ENCODE assay signal across 8 mouse cellular contexts in genomic region chr19:29805101-29805916, GRCm38 (mm10). TPM values are rescaled to one million over a fixed set of nuclear protein-coding genes. Genes with fewer than 3 reads are reported as not detected.
DNase-seq lines count a peak whose midpoint lies in the region; ATAC-seq and TF ChIP-seq lines count a peak whose summit lies in the region.

No protein-coding gene starts in this region.

- no peak for TF ChIP-seq CTCF in C2C12 (IDR thresholded peaks at IDR 0.05; ENCODE audit: control insufficient read depth, insufficient read depth, insufficient read length)
- 0 out of 2 replicates have a peak, but pooled peaks have one; percentile 15 for TF ChIP-seq CTCF in heart, adult 2 months (IDR thresholded peaks at IDR 0.05)
- no peak for TF ChIP-seq CTCF in kidney, adult 2 months (conservative IDR thresholded peaks at IDR 0.05; ENCODE audit: insufficient read depth, insufficient read length, low read depth, low read length)

- no peaks in the 10 kb centered on the region for H3K9me3 ChIP-seq in embryonic facial prominence, embryonic 12.5 days
- no peaks in the 10 kb centered on the region for H3K9me3 ChIP-seq in liver, embryonic 11.5 days (ENCODE audit: control insufficient read depth, low read length)

- DNase-seq in adrenal gland, postnatal 36 days, result peak; percentile 86 to 89
- peak; percentile 75 to 78 for DNase-seq in heart, adult 2 months
- DNase-seq in kidney, adult 2 months, result peak; percentile 83
- DNase-seq in liver, embryonic 11.5 days (ENCODE audit: low spot score), result peak; percentile 85
- DNase-seq in spleen, postnatal 4 days (ENCODE audit: low spot score in 2 of 2), result peak; percentile 78 to 86

- peaks cover 12% of the 10 kb centered on the region for H3K79me3 ChIP-seq in C2C12 (ENCODE audit: low read depth)

- H3ac ChIP-seq in C2C12 (ENCODE audit: control insufficient read depth, insufficient read length, low read depth) (peak overlapping the region; percentile 87), myocyte (ENCODE audit: control insufficient read depth, insufficient read length) (peak overlapping the region; percentile 74)

- ATAC-seq in embryonic facial prominence, embryonic 12.5 days (ENCODE audit: insufficient number of reproducible peaks, insufficient read depth, low FRiP score, low TSS enrichment), result peak; percentile 65
- peak; percentile 83 for ATAC-seq in liver, embryonic 11.5 days (replicated peaks; ENCODE audit: low FRiP score)

- no peak; the same call in 1 of the 2 replicates for TF ChIP-seq POLR2A in heart, adult 2 months (IDR thresholded peaks at IDR 0.05; ENCODE audit: insufficient read depth, low read depth, low read length)
- TF ChIP-seq POLR2A in kidney, adult 2 months (IDR thresholded peaks at IDR 0.05; ENCODE audit: low read depth, low read length), result no peak
- TF ChIP-seq POLR2A in myocyte (IDR thresholded peaks at IDR 0.05; ENCODE audit: insufficient read length, low read depth), result peak; percentile 25

- TF ChIP-seq EP300 in heart, adult 2 months (IDR thresholded peaks at IDR 0.05; ENCODE audit: insufficient read depth, low read depth, low read length), result no peak

- under 1% methylated on average over 60 of the region's 72 CpGs for WGBS in embryonic facial prominence, embryonic 12.5 days
- WGBS in heart, adult 2 months, result under 1% methylated on average over 71 of the region's 72 CpGs
- 1% methylated on average over 70 of the region's 72 CpGs for WGBS in kidney, adult 2 months
- WGBS in liver, embryonic 11.5 days, result under 1% methylated on average over 71 of the region's 72 CpGs

- peaks cover 49% of the 10 kb centered on the region for H3K79me2 ChIP-seq in C2C12 (ENCODE audit: control insufficient read depth, insufficient read depth)
- H3K79me2 ChIP-seq in heart, adult 2 months (replicated peaks; ENCODE audit: control insufficient read depth, insufficient read depth, low read length), result peaks cover 2% of the 10 kb centered on the region; the same call in 1 of the 2 replicates
- H3K79me2 ChIP-seq in myocyte (ENCODE audit: control insufficient read depth, insufficient read depth), result peaks cover 47% of the 10 kb centered on the region

- peak overlapping the region; percentile 74 for H3K4me2 ChIP-seq in embryonic facial prominence, embryonic 12.5 days (replicated peaks)
- peak overlapping the region; percentile 88 for H3K4me2 ChIP-seq in liver, embryonic 11.5 days
- peak overlapping the region; percentile 95 for H3K4me2 ChIP-seq in myocyte (ENCODE audit: low read depth)

- H3K4me3 ChIP-seq in C2C12 (ENCODE audit: insufficient read depth, poor library complexity, severe bottlenecking) (peak overlapping the region; percentile 67), myocyte (peak overlapping the region; percentile 53)
- H3K4me3 ChIP-seq in embryonic facial prominence, embryonic 12.5 days, result peak overlapping the region; percentile 99
- H3K4me3 ChIP-seq in heart, adult 2 months, result peak overlapping the region; percentile 80
- peak overlapping the region; percentile 70 for H3K4me3 ChIP-seq in kidney, adult 2 months (ENCODE audit: insufficient read depth, low read depth, low read length)
- H3K4me3 ChIP-seq in liver, embryonic 11.5 days (ENCODE audit: low read depth, low read length), result peak overlapping the region; percentile 85

- peak overlapping the region; percentile 91 for H3K9ac ChIP-seq in embryonic facial prominence, embryonic 12.5 days
- H3K9ac ChIP-seq in heart, adult 2 months (ENCODE audit: low read depth, low read length), result peak overlapping the region; percentile 81
- peak overlapping the region; percentile 88 for H3K9ac ChIP-seq in liver, embryonic 11.5 days (ENCODE audit: low read depth, low read length)

- intact Hi-C loops in heart, adult 2 months (cut with DNase I), result loop anchor here (5.0 kb wide), 2 partner anchors 433 to 553 kb away; partner anchors contain the start of gene Jak2

- H3K36me3 ChIP-seq in C2C12 (ENCODE audit: control insufficient read depth, insufficient read depth) (peaks cover 3% of the 10 kb centered on the region), myocyte (ENCODE audit: control insufficient read depth, insufficient read depth) (peaks cover 2% of the 10 kb centered on the region)
- H3K36me3 ChIP-seq in embryonic facial prominence, embryonic 12.5 days, result peaks cover 13% of the 10 kb centered on the region
- peaks cover 18% of the 10 kb centered on the region for H3K36me3 ChIP-seq in heart, adult 2 months (ENCODE audit: control insufficient read depth, insufficient read depth, low read length)
- H3K36me3 ChIP-seq in kidney, adult 2 months (ENCODE audit: control insufficient read depth, insufficient read depth, low read length), result no peaks in the 10 kb centered on the region
- peaks cover under 1% of the 10 kb centered on the region; the same call in 1 of the 2 replicates for H3K36me3 ChIP-seq in liver, embryonic 11.5 days (ENCODE audit: control insufficient read depth, insufficient read depth, low read length)

- peak overlapping the region; percentile 94 for H3K27ac ChIP-seq in embryonic facial prominence, embryonic 12.5 days
- peak overlapping the region; percentile 88 for H3K27ac ChIP-seq in heart, adult 2 months
- peak overlapping the region; percentile 56 for H3K27ac ChIP-seq in kidney, adult 2 months (ENCODE audit: insufficient read depth, low read depth, low read length)
- peak overlapping the region; percentile 89 for H3K27ac ChIP-seq in liver, embryonic 11.5 days (ENCODE audit: low read depth, low read length)

- peaks cover 11% of the 10 kb centered on the region for H3K4me1 ChIP-seq in embryonic facial prominence, embryonic 12.5 days
- peaks cover 2% of the 10 kb centered on the region for H3K4me1 ChIP-seq in heart, adult 2 months (ENCODE audit: control insufficient read depth, insufficient read depth, low read length)
- H3K4me1 ChIP-seq in kidney, adult 2 months (ENCODE audit: control insufficient read depth, insufficient read depth, low read length), result peaks cover 6% of the 10 kb centered on the region; the same call in 1 of the 2 replicates
- H3K4me1 ChIP-seq in liver, embryonic 11.5 days (replicated peaks; ENCODE audit: control insufficient read depth, insufficient read depth, low read length), result peaks cover 4% of the 10 kb centered on the region

- H3K27me3 ChIP-seq in C2C12 (ENCODE audit: control insufficient read depth, insufficient read depth, insufficient read length), result no peaks in the 10 kb centered on the region
- no peaks in the 10 kb centered on the region for H3K27me3 ChIP-seq in embryonic facial prominence, embryonic 12.5 days
- no peaks in the 10 kb centered on the region for H3K27me3 ChIP-seq in heart, adult 2 months (ENCODE audit: control insufficient read depth, insufficient read depth, low read length)
- H3K27me3 ChIP-seq in kidney, adult 2 months (replicated peaks; ENCODE audit: control insufficient read depth, insufficient read depth, low read length), result no peaks in the 10 kb centered on the region
- no peaks in the 10 kb centered on the region for H3K27me3 ChIP-seq in liver, embryonic 11.5 days (replicated peaks; ENCODE audit: control insufficient read depth, insufficient read depth, low read length)
- no peaks in the 10 kb centered on the region for H3K27me3 ChIP-seq in myocyte (ENCODE audit: control insufficient read depth, insufficient read depth, insufficient read length)

TF ChIP-seq in C2C12, 6 proteins besides CTCF, POLR2A, EP300 and RAD21:
- no peak for TF ChIP-seq MAX (IDR thresholded peaks at IDR 0.05)
- TF ChIP-seq MYOD1 (IDR thresholded peaks at IDR 0.05; ENCODE audit: control insufficient read depth, insufficient read length, low read depth), result no peak
- TF ChIP-seq USF1 (IDR thresholded peaks at IDR 0.05; ENCODE audit: low read depth), result peak; percentile 31
TF ChIP-seq in C2C12: peak in this region for 1.

TF ChIP-seq in myocyte, 11 proteins besides CTCF, POLR2A, EP300 and RAD21:
- TF ChIP-seq USF1 (IDR thresholded peaks at IDR 0.05; ENCODE audit: low read depth) (no peak), MYOG (IDR thresholded peaks at IDR 0.05; ENCODE audit: control insufficient read depth in 1 of 3, insufficient read depth in 1 of 3, insufficient read length in 2 of 3, low read depth in 2 of 3) (peak in 1 of 3 experiments; percentile 20)

RNA-seq across cellular contexts. Expression of gene 9930021J03Rik, which starts 0.5 kb away (rescaled TPM):
- polyA plus RNA-seq in C2C12 (2012; fragmentation: generic; extraction: Trizol) (2.3 TPM), myocyte (2012; fragmentation: generic; extraction: Trizol) (3.1 TPM)
- 10 to 100 TPM; 16.3 to 16.6 TPM for total RNA-seq in adrenal gland, postnatal 36 days (2021)
- polyA plus RNA-seq in embryonic facial prominence, embryonic 12.5 days (2016; fragmentation: Nextera tagmentation; extraction: Ambion mirVana), result 8.4 TPM in 2 replicates
- 10 to 100 TPM; 11.8 to 12.9 TPM for total RNA-seq in heart, adult 2 months (2021)
- 5.7 and 12.2 TPM in 2 replicates for polyA plus RNA-seq in heart, adult 2 months (2012; rRNA removed)
- polyA plus RNA-seq in kidney, adult 2 months (2012; rRNA removed), result 7.4 TPM in 2 replicates
- 4.0 and 5.2 TPM in 2 replicates for polyA plus RNA-seq in liver, embryonic 11.5 days (2014; fragmentation: Nextera tagmentation; extraction: Ambion mirVana)

RNA-seq across cellular contexts. Expression of gene Ranbp6, which starts 7.5 kb away (rescaled TPM):
- polyA plus RNA-seq in C2C12 (2012; fragmentation: generic; extraction: Trizol), result 1.2 TPM
- total RNA-seq in adrenal gland, postnatal 36 days (2021), result 10 to 100 TPM; 15.1 to 16.8 TPM
- 26.7 and 27.0 TPM in 2 replicates for polyA plus RNA-seq in embryonic facial prominence, embryonic 12.5 days (2016; fragmentation: Nextera tagmentation; extraction: Ambion mirVana)
- total RNA-seq in heart, adult 2 months (2021), result 10 to 100 TPM; 13.4 to 14.2 TPM
- polyA plus RNA-seq in heart, adult 2 months (2012; rRNA removed), result 2.8 and 7.9 TPM in 2 replicates
- polyA plus RNA-seq in kidney, adult 2 months (2012; rRNA removed), result 1.9 and 2.5 TPM in 2 replicates
- polyA plus RNA-seq in liver, embryonic 11.5 days (2014; fragmentation: Nextera tagmentation; extraction: Ambion mirVana), result 14.9 and 16.2 TPM in 2 replicates
- polyA plus RNA-seq in myocyte (2012; fragmentation: generic; extraction: Trizol), result 2.1 TPM

Comparison
In these comparisons a context has a peak if more than half of its experiments do, and no peak if none do; other contexts are left out.
1. Peak in every context shown above with its lines: DNase-seq, ATAC-seq, H3K4me3 ChIP-seq and H3K27ac ChIP-seq.